In the genomic region with DNA sequence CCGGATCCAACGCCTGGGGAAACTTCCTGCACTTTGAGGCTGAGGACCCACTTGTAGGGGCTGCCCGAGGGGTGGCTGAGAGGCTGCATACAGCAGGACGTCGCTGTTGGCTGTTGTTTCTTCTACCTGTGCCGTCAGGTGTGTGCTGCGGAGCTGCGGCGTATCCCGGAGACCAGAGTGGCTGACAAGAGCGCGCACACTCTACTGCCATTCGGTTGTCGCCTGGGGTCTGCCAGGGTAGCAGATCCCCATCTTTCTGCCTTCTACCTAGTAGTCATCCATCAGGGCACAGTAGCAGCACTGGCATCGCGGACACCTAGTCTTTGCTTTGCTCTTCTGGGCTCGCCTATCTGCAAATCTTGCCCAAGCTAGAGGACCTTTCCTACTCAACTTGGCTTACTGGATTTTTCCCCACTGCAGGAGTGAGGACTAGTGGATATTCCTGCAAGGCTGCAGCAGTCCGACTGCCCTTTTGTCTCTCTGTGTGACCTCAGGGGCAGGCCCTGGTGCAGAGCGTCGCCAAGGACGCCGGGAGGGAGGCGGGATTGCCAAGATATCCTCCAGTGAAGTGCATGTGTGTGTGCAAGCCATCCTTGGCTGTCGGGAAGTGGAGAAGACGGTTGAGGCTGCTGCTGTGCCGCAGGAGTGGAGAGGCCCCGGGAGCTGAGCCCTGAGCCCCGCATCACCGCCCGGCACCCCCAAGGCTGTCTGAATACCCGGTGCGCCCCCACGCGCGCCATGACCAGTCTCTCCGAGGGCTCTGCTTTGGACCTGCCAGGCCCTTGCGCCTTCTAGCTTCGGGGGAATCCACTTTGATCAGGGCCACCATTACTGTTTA, we compare ENCODE assay signal across 9 mouse cellular contexts. TPM values are rescaled to one million over a fixed set of nuclear protein-coding genes. Genes with fewer than 3 reads are reported as not detected.
DNase-seq lines count a peak whose midpoint lies in the region; ATAC-seq and TF ChIP-seq lines count a peak whose summit lies in the region.
"Had no signal": no experiment of that assay in that cellular context is flagged by ENCODE, and none has a peak within 500 bp of the region (broad histone marks: within the 10 kb centered on the region; RNA-seq: fewer than 3 reads in every experiment).

No protein-coding gene starts in this region.

- DNase-seq in adrenal gland, postnatal 25 days = peak; percentile 12
- DNase-seq in heart, adult 11 months = peak; percentile 93
- no peak for DNase-seq in liver, embryonic 13.5 days

- H3K4me3 ChIP-seq in erythroblast, embryonic 14.5 days (replicated peaks) = peak overlapping the region; percentile 54
- peak overlapping the region; percentile 64 for H3K4me3 ChIP-seq in intestine, postnatal 0 days (ENCODE audit: low read depth, low read length)
- H3K4me3 ChIP-seq in liver, embryonic 13.5 days (replicated peaks) = peak overlapping the region; percentile 62
- peak overlapping the region; percentile 55 for H3K4me3 ChIP-seq in olfactory bulb, adult 2 months (ENCODE audit: insufficient read depth, low read depth, low read length)

- no peaks in the 10 kb centered on the region for H3K36me3 ChIP-seq in erythroblast, embryonic 14.5 days (ENCODE audit: control insufficient read depth)
- H3K36me3 ChIP-seq in intestine, postnatal 0 days (ENCODE audit: control insufficient read depth, insufficient read depth) = no peaks in the 10 kb centered on the region
- no peaks in the 10 kb centered on the region for H3K36me3 ChIP-seq in liver, embryonic 13.5 days

- no peak for ATAC-seq in erythroblast, adult 5-6 weeks (replicated peaks; ENCODE audit: low FRiP score, poor library complexity, severe bottlenecking)
- no peak for ATAC-seq in intestine, postnatal 0 days
- peak; percentile 9; the same call in 1 of the 2 replicates for ATAC-seq in liver, embryonic 13.5 days (ENCODE audit: low read depth)
- no peak for ATAC-seq in megakaryocyte-erythroid progenitor cell, adult 5-6 weeks (replicated peaks; ENCODE audit: low FRiP score, low TSS enrichment, poor library complexity, severe bottlenecking)

- H3K27me3 ChIP-seq in erythroblast, embryonic 14.5 days (ENCODE audit: control insufficient read depth) = peaks cover 44% of the 10 kb centered on the region
- peaks cover 36% of the 10 kb centered on the region for H3K27me3 ChIP-seq in intestine, postnatal 0 days (replicated peaks; ENCODE audit: control insufficient read depth, insufficient read depth, low read length)
- peaks cover 55% of the 10 kb centered on the region for H3K27me3 ChIP-seq in liver, embryonic 13.5 days
- H3K27me3 ChIP-seq: CH12.LX had no signal

- peaks cover 8% of the 10 kb centered on the region for H3K4me1 ChIP-seq in erythroblast, embryonic 14.5 days (ENCODE audit: control insufficient read depth)
- H3K4me1 ChIP-seq in intestine, postnatal 0 days (replicated peaks; ENCODE audit: control insufficient read depth, insufficient read depth, low read length) = peaks cover 4% of the 10 kb centered on the region; the same call in 1 of the 2 replicates
- H3K4me1 ChIP-seq in liver, embryonic 13.5 days (replicated peaks) = peaks cover 18% of the 10 kb centered on the region
- peaks cover 35% of the 10 kb centered on the region for H3K4me1 ChIP-seq in olfactory bulb, adult 2 months (ENCODE audit: control insufficient read depth, insufficient read depth, low read length)

- no peak for TF ChIP-seq POLR2A in olfactory bulb, adult 2 months (IDR thresholded peaks at IDR 0.05; ENCODE audit: insufficient read depth, low read depth, low read length)

- WGBS in intestine, postnatal 0 days = under 1% methylated on average over 38 of the region's 38 CpGs
- 2% methylated on average over 38 of the region's 38 CpGs for WGBS in liver, embryonic 13.5 days (ENCODE audit: insufficient replicate concordance)
- 3% methylated on average over 38 of the region's 38 CpGs for WGBS in olfactory bulb, adult 2 months

- H3K27ac ChIP-seq in intestine, postnatal 0 days (ENCODE audit: low read depth, low read length) = no peak overlapping the region
- no peak overlapping the region for H3K27ac ChIP-seq in liver, embryonic 13.5 days
- H3K27ac ChIP-seq in olfactory bulb, adult 2 months (ENCODE audit: insufficient read depth, low read depth, low read length) = no peak overlapping the region

- TF ChIP-seq CTCF in intestine, postnatal 0 days (IDR thresholded peaks at IDR 0.05; ENCODE audit: low read depth) = no peak
- TF ChIP-seq CTCF in olfactory bulb, adult 2 months (IDR thresholded peaks at IDR 0.05; ENCODE audit: insufficient read depth, low read depth, low read length) = no peak

- peak overlapping the region; percentile 98 for H3K4me2 ChIP-seq in intestine, postnatal 0 days (replicated peaks; ENCODE audit: low read depth)
- H3K4me2 ChIP-seq in liver, embryonic 13.5 days = peak overlapping the region; percentile 85

- peaks cover 7% of the 10 kb centered on the region; the same call in 1 of the 2 replicates for H3K9me3 ChIP-seq in erythroblast, embryonic 14.5 days (ENCODE audit: control insufficient read depth, low read length)
- no peaks in the 10 kb centered on the region for H3K9me3 ChIP-seq in intestine, postnatal 0 days (ENCODE audit: control insufficient read depth)
- H3K9me3 ChIP-seq in liver, embryonic 13.5 days (replicated peaks) = no peaks in the 10 kb centered on the region

- H3K9ac ChIP-seq in intestine, postnatal 0 days (ENCODE audit: low read depth, low read length) = no peak overlapping the region; the same call in 1 of the 2 replicates
- no peak overlapping the region for H3K9ac ChIP-seq in liver, embryonic 13.5 days

RNA-seq across cellular contexts. Expression of a gene that starts 1.0 kb away (rescaled TPM):
- 0.01 and 0.04 TPM in 2 replicates for polyA plus RNA-seq in erythroblast, embryonic 14.5 days (2012)
- not detected in 2 replicates for total RNA-seq in erythroblast, adult 5-6 weeks (2015; ENCODE audit: low replicate concordance)
- total RNA-seq in erythroblast, adult 5-6 weeks (2017; ENCODE audit: low replicate concordance) = not detected in 2 replicates
- total RNA-seq in adrenal gland, postnatal 25 days (2021) = 33.5 and 45.5 TPM in 2 replicates
- polyA plus RNA-seq in intestine, postnatal 0 days (2015; fragmentation: Nextera tagmentation; extraction: Ambion mirVana) = 4.6 and 4.9 TPM in 2 replicates
- polyA plus RNA-seq in liver, embryonic 13.5 days (2015; fragmentation: Nextera tagmentation; extraction: Ambion mirVana) = 0.51 and 0.79 TPM in 2 replicates
- polyA plus RNA-seq in olfactory bulb, adult 2 months (2012; ENCODE audit: insufficient read depth, insufficient read length, low replicate concordance, missing spikeins) = not detected in 2 replicates
- total RNA-seq in megakaryocyte-erythroid progenitor cell, adult 5-6 weeks (2014; fragmentation: Nextera tagmentation) = not detected in 2 replicates
- total RNA-seq in megakaryocyte-erythroid progenitor cell, adult 5-6 weeks (2017) = not detected in 2 replicates
